Mouse (Mus musculus) hematopoietic stem cell, adult 5-6 weeks (primary cell): Measurements from ENCODE around the gene Tmem9b. TPM values are rescaled to one million over a fixed set of nuclear protein-coding genes. Genes with fewer than 3 reads are reported as not detected.

Source experiments
- ATAC-seq, 2 experiments: fragments of 125-278 bp in 1 of 2; replicated peaks in 1 of 2; 2 replicates each; pipeline ENCODE4 v1.8.0; 2016 to 2017; ENCODE audit warnings: inconsistent platforms in 2 of 2, mild to moderate bottlenecking in 2 of 2, moderate number of reproducible peaks in 2 of 2, low read depth in 1 of 2, moderate TSS enrichment in 1 of 2; ENCODE audit not compliant: low FRiP score in 2 of 2, poor library complexity in 2 of 2, severe bottlenecking in 2 of 2, insufficient read depth in 1 of 2, low TSS enrichment in 1 of 2
- total RNA-seq: library from RNA; stranded (forward); fragments of 172-1452, 232-1000 nt; gene quantifications from 2 replicates; pipeline ENCODE4 v1.2.3, GENCODE M21; 2017

Gene Tmem9b
- 16.5 and 18.5 TPM in 2 replicates for total RNA-seq

DNA sequence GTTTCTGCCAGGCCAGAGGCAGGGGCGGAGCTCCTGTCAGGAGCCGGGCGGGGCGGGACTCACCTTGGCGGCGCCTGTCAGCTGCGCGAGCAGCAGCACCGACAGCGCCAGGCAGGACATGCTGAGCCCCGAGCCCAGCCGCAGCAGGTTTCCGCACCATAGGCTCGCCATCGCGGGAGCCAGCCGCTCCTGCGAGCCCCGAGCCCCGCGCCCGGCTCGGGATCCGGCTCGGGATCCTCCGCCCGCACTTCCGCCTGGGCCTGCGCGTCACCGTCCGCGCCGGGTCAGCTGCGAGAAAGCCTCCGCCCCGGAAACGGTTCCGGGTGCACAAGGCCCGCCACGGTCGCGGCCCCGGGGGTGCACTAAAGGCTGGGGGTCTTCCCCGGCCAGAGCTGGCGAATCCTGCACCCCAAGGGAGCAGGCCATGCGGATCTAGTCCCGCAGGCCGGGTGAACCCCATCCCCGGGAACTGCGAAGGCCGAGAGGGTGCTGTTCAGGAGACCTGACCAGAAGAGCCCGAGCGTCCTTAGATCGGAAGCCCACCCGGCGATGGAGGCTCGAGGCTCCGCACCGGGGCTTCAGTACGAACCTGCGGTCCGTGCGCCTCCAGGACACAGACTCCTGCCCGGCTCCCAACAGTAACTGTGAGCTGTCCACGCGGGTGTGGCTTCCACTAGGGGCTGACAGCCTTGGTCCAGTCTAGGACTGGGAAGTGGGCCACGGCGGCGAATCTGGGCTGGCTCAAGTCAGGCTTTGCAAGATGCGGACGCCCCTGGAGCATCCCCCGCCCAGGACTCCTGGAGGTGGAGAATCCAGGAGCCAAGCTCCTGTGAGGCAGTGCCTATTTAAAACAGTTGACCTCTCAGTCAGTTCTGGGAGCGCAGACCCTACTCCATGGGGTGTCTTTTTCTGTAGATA, at the start of gene Tmem9b:
Gene Tmem9b (minus strand): TSS at position 868 of the 918 bp plus-strand sequence.
- peak; percentile 50 to 85 for ATAC-seq

DNA sequence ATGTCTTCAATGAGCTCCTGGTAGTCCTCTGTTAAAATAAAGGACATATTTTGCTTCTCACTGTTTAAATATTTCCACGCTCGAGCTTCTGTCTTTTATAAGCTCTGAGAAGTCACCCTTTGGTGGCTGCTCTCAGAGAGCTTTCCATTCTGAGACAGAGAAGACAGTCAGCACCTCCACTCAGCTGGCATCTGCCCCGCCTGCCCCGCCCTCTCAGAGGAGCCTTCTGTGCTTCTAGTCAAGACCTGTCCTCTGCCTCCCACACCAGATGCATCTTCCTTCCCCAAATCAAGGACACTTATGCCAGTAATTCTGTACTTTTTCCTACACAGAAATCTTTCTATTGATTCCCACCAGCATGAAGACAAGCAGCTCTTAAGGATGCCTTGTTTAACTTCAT, 48.0 kb upstream of the Tmem9b start:
- no peak for ATAC-seq

DNA sequence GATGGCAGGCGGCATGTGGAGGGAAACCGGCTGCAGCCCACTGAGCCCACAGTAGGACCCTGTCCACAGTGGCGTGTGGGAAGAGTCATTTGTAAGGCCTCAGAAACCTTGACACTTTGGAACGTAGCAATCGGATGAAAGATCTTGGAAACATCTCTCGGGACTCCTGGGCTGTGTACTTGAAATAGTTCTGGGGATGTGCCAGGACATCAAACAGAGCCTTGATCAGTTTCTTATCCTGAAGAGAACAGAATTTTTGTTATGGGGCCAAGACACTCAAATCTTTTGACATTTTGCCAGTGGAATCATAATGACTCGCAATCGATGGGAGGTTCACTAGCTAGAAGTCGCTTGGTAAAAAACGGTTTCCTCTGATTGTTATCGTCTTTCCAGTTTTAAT, 46.5 kb upstream of the Tmem9b start:
- no peak for ATAC-seq

DNA sequence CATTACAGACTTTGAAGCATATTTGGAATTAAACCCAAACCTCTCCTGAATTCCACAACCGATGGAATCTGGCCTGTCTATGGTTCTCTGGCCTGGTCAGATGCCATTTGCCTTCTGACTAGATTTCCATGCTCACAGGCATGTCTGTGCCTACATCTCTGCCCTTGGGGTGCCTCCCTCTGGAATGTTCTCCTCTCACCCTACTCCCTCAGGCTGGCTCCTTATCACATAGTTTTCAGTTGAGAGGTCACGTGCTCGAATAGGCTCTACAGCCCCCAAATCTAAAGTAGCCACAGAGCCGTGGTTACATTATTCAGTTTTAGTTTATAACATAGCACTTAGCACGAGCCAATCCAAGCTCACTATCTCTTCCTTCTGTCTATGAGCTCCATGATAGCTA, 42.9 kb upstream of the Tmem9b start:
- ATAC-seq, result no peak

DNA sequence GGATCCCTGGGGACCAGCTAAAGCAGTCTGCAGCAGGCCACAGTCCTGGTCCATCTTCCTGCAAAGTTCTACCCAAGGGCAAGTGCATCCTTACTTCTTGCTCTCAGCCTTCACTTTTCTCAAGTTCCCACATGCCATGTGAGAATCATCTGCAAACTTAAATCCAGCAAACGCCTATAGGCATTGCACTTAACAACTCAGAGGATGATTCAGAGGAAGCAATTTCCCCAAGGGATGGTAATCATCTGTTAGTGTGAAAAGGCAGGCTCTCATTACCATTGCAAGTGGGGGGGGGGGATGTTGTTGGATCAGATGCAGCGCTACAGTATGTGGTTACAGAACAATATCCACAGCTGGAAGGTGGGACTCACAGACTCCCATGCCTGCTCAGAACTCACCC, 41.9 kb upstream of the Tmem9b start:
- no peak for ATAC-seq

DNA sequence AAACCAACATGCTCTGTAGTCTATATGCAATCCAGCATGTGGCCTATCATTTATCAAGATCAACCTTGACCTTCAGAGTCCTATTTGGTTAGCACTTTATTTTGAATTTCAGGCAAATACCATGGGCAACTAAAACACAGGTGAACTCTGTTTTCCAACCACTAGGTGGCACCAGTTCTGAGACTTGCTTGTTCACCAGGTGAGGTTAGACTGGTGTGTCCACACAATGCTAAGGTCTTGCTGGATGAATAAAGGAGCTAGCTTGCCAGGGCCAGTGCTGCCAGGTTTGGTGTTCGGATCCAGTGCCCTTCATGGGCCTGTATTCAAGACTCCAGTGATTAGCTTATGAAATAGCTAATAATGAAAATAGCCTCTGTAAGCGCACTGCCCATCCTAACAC, 40.1 kb upstream of the Tmem9b start:
- ATAC-seq, result peak; percentile 51 to 68; a peak in 2 of 4 replicates

DNA sequence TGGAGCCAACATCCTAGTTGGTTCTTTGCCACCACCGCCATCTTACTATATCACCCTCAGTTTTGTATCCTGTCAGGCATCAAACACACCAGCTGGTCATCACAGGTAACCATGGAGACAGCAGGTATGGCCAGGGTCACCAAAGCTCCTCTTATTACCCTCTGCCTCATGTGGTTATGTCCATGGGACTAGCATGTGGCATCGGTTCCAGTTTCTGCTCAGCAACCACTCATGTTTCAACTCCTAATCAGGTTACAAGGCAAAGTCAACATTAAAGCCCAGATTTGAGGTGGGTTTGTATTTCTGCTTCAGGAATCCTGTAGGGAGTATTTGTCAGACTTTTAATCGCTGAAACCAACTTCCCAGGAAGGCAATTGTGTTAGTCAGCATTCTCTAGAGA, 38.1 kb upstream of the Tmem9b start:
- no peak for ATAC-seq

DNA sequence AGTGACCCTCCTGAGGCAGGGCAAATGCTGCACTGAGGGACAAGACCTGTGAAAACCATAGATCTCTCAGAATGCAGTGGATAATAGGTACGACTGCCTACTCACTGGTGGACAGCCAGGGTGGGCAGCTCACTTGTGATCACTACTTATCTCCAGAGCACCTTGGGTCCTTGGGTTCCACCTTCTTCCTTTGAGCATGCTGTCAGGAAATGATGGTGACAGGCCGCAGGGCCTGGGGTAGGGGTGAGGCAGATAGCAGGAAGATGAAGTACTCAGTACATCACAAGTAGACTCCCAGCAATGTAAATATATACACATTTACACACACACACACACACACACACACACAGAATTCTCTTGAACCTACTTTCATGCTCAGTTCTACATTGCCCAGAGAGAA, 35.2 kb upstream of the Tmem9b start:
- ATAC-seq, result peak; percentile 60 to 74

DNA sequence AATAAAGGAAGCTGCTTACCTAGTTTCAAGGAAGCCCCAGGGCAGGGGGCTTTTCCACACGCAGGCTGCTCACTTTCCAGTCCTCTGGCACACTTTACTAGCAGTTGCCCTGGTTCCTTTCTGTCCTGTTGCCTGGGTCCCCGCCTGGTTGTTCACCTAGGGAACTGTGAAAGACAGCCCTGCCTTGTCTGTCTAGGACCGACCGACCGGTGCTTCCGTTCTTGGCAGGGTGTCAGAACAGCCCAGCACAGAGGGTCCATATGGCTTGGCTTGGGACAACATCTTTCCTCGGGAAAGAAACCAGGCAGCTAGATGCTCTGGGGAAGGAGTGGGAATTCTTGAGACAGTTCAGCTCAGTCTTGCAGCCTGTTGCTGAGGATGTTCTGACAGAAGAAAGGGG, 30.6 kb upstream of the Tmem9b start:
- ATAC-seq, result no peak

DNA sequence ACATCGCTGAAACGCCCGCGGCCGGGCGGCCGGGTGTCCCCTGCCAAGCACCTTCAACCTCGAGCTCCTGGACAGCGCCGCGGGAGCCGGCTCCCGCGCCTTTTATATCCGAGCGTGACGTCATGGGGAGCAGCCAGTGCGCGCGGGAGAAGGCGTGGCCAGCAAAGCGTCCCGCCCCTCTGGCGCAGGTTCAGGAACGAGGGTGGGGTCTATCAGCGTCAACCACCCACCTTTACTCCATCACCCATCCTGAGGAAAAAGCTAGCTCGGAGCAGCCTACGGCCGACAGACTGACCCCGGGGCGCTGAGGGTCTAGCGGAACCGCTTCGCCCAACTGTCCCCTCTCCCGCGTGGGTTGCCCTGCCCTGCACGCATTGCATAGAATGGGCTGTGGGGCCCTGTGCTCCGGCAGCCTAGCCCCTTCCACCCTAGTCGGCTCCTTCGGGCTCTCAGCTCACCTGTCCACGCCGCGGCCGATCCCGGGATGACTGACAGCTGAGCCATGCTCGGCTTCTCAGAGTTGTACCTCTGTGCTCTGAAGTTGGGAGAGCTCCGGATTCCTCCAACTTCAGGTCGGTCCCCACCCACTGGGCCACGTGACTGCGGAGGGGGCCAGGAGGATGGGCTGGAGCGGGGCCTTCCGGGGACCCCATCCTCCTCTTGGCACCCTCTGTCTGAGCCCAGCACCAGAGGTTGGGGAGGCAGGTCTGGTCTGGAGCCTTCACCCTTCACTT, 29.0 kb upstream of the Tmem9b start, which contains the start of gene Nrip3:
Gene Nrip3 (minus strand): TSS at position 556 of the 734 bp plus-strand sequence.
- peak; percentile 51 to 76; a peak in 3 of 4 replicates for ATAC-seq

DNA sequence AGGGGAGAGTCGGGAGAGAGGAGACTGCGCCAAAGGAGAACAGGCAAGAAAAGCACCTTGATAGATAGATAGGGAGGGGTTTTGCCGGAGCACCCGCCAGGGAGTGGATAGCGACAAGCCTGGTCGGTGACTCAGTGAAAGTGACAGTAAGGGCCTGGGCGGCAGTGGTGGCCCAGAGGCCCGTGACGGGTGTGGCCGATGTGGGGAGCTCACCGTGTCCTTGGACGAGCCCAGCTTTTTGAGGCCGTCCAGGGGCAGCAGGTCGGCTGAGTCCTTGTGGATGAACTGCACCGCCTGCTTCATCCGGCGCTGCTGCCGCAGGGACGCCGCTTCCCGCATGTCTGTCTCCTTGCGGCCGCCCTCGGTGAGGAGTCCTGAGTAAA, 28.4 kb upstream of the Tmem9b start:
- peak; percentile 28 to 50; a peak in 3 of 4 replicates for ATAC-seq

DNA sequence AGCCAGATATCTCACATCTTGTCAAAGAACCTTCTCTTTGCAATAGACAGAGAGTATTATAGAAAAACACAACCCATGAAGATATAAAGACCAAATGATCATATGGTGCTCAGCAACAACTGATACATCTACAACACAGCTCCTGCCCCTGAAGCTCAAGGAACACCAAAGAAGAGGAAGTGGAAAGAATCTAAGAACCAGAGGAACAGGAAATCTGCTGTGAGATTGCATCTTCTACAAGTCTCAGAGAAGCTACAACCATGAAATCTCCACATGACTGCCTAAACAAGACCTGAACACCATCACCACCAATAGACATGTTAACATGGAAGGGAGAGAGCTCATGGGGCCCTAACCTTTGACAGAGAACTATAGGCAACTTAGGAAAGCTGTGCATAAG, 19.6 kb upstream of the Tmem9b start:
- ATAC-seq, result no peak

DNA sequence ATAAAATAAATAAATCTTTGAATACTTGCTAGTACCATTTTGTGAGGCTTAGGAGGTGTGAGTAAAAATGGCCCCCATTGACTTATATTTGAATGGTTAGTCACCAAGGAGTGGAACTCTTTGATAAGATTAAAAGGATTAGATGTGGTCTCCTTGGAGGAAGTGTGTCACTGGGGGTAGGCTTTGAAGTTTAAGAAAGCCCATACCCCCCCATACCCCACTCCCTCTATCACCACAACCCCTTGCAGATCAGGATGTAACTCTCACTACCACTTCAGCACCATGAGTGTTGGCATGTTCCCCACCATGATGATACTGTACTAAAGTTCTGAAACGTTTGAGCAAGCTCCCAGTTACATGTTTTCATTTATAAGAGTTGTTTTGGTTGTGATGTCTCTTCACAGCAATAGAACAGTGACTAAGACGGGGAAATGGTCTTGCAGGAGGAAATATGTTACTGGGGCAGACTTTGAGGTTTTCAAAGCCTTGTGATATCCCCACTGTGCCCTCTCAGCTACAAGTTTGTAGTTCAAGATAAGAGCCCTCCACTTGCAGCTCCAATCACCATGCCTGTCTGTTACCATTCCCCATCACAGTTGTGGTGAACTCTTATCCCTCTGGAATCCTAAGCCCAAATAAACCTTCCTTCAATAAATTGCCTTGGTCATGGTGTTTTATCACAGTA, 16.2 kb upstream of the Tmem9b start:
- ATAC-seq, result no peak; a peak in 1 of 4 replicates

DNA sequence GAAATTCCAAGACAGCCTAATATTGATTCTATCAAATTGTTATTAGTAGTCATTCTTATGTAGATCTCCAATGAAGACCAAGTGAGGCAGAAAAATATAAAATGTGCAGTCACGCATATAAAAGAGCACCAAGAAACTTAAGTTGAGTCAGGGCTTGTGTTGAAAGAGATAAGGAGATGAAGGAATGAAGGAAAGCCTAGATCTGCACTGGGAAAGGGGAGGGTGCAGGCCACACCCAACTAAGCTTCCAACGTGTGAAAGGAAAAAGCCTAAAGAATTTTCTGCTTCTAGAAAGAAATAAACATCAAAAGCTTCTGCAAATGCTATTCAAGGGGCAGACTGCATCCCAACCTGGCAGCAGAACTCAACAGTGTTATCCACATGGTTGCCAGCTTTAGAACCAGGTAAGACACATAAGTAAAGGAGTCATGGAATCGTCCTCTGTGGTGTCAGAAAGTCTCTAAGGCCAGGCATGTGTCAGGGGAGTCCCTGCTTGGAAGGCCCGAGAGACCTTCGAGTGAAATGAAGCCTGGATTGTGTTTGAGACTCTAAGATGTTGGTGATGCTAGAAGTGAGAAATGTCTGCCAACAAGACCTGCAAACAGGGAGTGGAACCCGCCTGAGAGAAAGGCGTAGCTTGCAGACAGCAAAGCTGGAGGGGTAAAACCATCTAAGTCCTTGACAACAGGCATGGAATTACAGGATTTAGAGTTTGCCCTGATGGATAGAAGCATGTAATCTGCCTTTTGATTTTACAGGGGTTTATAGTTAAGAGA, 15.1 kb upstream of the Tmem9b start:
- no peak for ATAC-seq

DNA sequence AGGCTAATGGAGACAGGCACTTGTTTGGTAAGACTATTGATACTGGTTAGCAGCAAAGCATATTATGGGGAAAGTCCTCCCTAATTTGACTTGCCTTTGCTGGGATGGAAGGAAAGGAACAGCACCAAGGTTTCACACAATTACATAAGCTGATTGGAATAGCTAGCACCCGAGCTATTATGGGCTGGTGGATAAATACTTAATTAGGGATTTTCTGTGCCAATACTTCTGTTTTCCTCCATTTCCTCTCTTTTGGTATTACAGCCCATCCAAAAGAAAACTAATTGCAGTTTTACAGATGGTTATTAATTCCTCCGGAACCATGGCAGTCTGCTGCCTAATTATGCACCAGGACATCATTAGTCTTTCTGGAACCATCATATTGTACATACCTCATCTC, 11.3 kb upstream of the Tmem9b start:
- no peak for ATAC-seq

DNA sequence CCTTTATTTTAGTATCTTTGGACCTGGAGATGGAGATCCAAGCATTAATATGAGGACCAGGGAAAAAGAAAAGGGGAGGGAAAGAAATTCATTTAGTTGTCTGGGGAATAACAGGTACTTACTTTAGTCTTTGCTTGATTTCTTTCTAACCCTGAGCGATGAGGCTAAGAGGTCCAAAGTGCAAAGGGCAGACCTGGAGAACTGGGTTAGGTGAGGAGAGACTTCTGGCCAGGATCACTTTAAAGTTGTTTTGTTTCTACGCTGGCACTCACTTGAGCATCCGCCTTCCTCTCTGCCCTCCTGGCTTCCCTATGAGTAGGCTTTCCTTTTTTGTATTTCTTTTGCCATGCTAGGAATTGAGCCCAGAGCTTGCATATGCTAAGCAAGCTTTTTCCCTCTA, 3.6 kb upstream of the Tmem9b start:
- no peak for ATAC-seq

DNA sequence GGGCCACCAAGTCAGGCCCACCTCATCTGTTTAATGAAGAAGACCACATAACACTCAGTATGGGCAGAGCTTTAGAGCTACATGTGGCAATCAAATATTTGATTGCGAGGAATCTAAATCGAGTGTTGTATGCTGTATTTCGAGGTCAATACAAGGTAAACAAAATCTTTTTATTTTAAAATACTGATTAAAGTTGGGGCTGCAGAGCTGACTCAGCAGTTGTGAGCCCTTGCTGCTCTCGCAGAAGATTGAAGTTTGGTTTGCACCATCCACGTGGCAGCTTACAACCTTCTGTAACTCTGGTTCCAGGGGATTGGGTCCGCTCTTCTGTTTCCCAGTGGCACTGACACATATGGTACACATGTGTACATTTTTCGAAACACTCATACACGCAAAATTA, 1.4 kb upstream of the Tmem9b start:
- ATAC-seq, result no peak
